Mouse (Mus musculus) limb, embryonic 11.5 days (tissue): ENCODE data around the gene Guca2b. TPM values are rescaled to one million over a fixed set of nuclear protein-coding genes. Genes with fewer than 3 reads are reported as not detected.

Source experiments
- ATAC-seq: fragments of 200-750 bp; cut with Nextera tagmentation; 2 replicates; pipeline ENCODE4 v1.8.0; 2017; ENCODE audit warnings: low read depth; ENCODE audit not compliant: insufficient number of reproducible peaks, low FRiP score, low TSS enrichment
- DNase-seq: peaks from one replicate; pipeline ENCODE4 v3.0.0-alpha.2; 2015; ENCODE audit warnings: low spot score
- H3K27ac ChIP-seq: fragments of 300-500 bp; sonication (generic); replicated peaks from 2 replicates; pipeline ENCODE4 v1.5.1; 2014; ENCODE audit warnings: low read depth, mild to moderate bottlenecking, low read length
- H3K27me3 ChIP-seq: fragments of 300-500 bp; sonication (generic); 2 replicates; pipeline ENCODE4 v1.6.1; 2014; ENCODE audit warnings: mild to moderate bottlenecking, low read length, mixed read lengths; ENCODE audit not compliant: control insufficient read depth, insufficient read depth
- H3K36me3 ChIP-seq: fragments of 300-500 bp; sonication (generic); 2 replicates; pipeline ENCODE4 v1.6.1; 2014; ENCODE audit warnings: mild to moderate bottlenecking, low read length, moderate library complexity, mixed read lengths; ENCODE audit not compliant: control insufficient read depth, insufficient read depth
- H3K4me1 ChIP-seq: fragments of 300-500 bp; sonication (generic); 2 replicates; pipeline ENCODE4 v1.6.1; 2014; ENCODE audit warnings: low read length, mixed read lengths; ENCODE audit not compliant: control insufficient read depth, insufficient read depth
- H3K4me2 ChIP-seq: fragments of 300-500 bp; sonication (generic); 2 replicates; pipeline ENCODE4 v1.6.1; 2014; ENCODE audit warnings: low read depth, mild to moderate bottlenecking, moderate library complexity; ENCODE audit not compliant: severe bottlenecking
- H3K4me3 ChIP-seq: fragments of 300-500 bp; sonication (generic); 2 replicates; pipeline ENCODE4 v1.5.1; 2014; ENCODE audit warnings: low read depth, low read length
- H3K9ac ChIP-seq: fragments of 300-500 bp; sonication (generic); 2 replicates; pipeline ENCODE4 v1.6.1; 2014; ENCODE audit warnings: mild to moderate bottlenecking, low read length
- H3K9me3 ChIP-seq: fragments of 300-500 bp; sonication (generic); 2 replicates; pipeline ENCODE4 v1.6.1; 2016; ENCODE audit warnings: low read length; ENCODE audit not compliant: control insufficient read depth
- WGBS: fragments of 180-500 bp; shearing (Covaris S2); extraction: QIAGEN DNeasy Blood & Tissue Kit; methylation state at CpG from one replicate; pipeline ENCODE4 v1.1.7; 2014; 5-methylcytosine and 5-hydroxymethylcytosine counted together
- polyA plus RNA-seq: library from polyadenylated mRNA; unstranded; fragments of >200 nt; fragmentation: Nextera tagmentation; extraction: Ambion mirVana; gene quantifications from 2 replicates; pipeline ENCODE4 v1.2.1, GENCODE M21; 2014

Gene Guca2b
- polyA plus RNA-seq, 1 experiment from 2014 or later: not detected

- H3K4me1 ChIP-seq: no peaks in the 10 kb centered on the region
These were observed 12.4 kb upstream of the Guca2b start for GRCm38 (mm10) chr4:119671164-119671563.

DNA sequence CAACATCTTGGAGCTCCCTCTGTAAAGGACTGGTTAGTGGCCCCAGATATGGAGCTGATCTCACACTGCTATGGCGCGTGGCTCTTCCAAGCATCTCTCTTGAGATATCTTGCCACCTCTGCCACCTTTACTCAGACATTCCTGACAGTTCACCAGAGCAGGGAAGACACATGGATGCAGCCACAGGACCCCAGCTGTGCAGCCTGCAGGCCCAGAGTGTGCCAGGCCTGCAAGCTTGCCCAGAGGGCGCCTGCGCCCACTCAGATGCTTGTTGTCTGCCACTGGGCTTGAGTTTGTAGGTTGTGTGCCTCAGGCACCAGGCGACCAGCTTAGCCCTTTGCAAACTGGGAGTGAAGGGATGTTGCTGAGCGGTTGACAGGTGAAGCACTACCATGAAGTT, 12.0 kb upstream of the Guca2b start:
- no peaks in the 10 kb centered on the region for H3K27me3 ChIP-seq
- no peak for DNase-seq
- H3K4me1 ChIP-seq: no peaks in the 10 kb centered on the region
- H3K4me3 ChIP-seq: no peak overlapping the region
- no peak overlapping the region for H3K9ac ChIP-seq
- H3K4me2 ChIP-seq: no peak overlapping the region
- no peaks in the 10 kb centered on the region for H3K36me3 ChIP-seq
- no peaks in the 10 kb centered on the region for H3K9me3 ChIP-seq
- 91% methylated on average over 6 of the region's 6 CpGs for WGBS
- H3K27ac ChIP-seq: no peak overlapping the region
- no peak for ATAC-seq

More at GRCm38 (mm10) chr4:119671164-119671563, 12.4 kb upstream of the Guca2b start:
- Histone ChIP-seq H3K9me3 (no peaks in the 10 kb centered on the region), H3K27ac (no peak overlapping the region), H3K27me3 (no peaks in the 10 kb centered on the region), H3K4me2 (no peak overlapping the region), H3K9ac (no peak overlapping the region), H3K4me3 (no peak overlapping the region), H3K36me3 (no peaks in the 10 kb centered on the region)
- WGBS: 92% methylated on average over 9 of the region's 9 CpGs
- ATAC-seq (no peak), DNase-seq (no peak)

- H3K4me1 ChIP-seq: no peaks in the 10 kb centered on the region
- no peak for ATAC-seq
These were observed 11.4 kb upstream of the Guca2b start for GRCm38 (mm10) chr4:119670210-119670555.

GRCm38 (mm10) chr4:119669356-119670209, 10.8 kb upstream of the Guca2b start:
- WGBS: 75% methylated on average over 10 of the region's 10 CpGs
- no peak overlapping the region for H3K27ac ChIP-seq
- H3K9me3 ChIP-seq: no peaks in the 10 kb centered on the region
- H3K27me3 ChIP-seq: no peaks in the 10 kb centered on the region
- no peaks in the 10 kb centered on the region for H3K4me1 ChIP-seq
- no peak overlapping the region for H3K9ac ChIP-seq
- no peaks in the 10 kb centered on the region for H3K36me3 ChIP-seq
- no peak overlapping the region for H3K4me3 ChIP-seq
- ATAC-seq: no peak
- H3K4me2 ChIP-seq: no peak overlapping the region
- DNase-seq: no peak

More at GRCm38 (mm10) chr4:119670210-119670555, 11.4 kb upstream of the Guca2b start:
- Histone ChIP-seq H3K36me3 (no peaks in the 10 kb centered on the region), H3K9ac (no peak overlapping the region), H3K4me3 (no peak overlapping the region), H3K27me3 (no peaks in the 10 kb centered on the region), H3K4me2 (no peak overlapping the region), H3K9me3 (no peaks in the 10 kb centered on the region), H3K27ac (no peak overlapping the region)
- no peak for DNase-seq
- 54% methylated on average over 7 of the region's 7 CpGs for WGBS

DNA sequence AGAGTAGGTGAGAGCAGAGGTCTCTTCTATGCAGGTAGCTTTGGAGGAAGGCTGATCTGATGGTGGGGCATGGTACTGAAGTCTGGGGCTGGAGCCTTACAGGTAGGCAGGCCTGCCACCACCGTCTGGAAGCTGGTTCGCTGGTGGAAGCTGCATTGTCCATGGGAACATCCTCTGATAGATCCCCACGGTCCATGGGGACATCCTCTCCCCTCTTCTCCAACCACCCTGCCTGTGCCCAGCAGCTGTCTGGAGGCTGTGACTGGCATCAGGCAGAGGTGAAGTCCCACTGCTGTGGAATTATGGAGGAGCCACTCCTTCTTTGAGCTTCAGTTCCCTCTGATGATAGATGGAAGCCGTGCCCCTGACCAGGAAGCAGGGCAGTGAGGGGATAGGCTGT, 9.8 kb upstream of the Guca2b start:
- Histone ChIP-seq H3K27ac (no peak overlapping the region), H3K36me3 (no peaks in the 10 kb centered on the region), H3K27me3 (no peaks in the 10 kb centered on the region), H3K9ac (no peak overlapping the region), H3K9me3 (no peaks in the 10 kb centered on the region), H3K4me3 (no peak overlapping the region), H3K4me1 (no peaks in the 10 kb centered on the region), H3K4me2 (no peak overlapping the region)
- WGBS: 76% methylated on average over 4 of the region's 4 CpGs
- DNase-seq (no peak), ATAC-seq (no peak)

DNA sequence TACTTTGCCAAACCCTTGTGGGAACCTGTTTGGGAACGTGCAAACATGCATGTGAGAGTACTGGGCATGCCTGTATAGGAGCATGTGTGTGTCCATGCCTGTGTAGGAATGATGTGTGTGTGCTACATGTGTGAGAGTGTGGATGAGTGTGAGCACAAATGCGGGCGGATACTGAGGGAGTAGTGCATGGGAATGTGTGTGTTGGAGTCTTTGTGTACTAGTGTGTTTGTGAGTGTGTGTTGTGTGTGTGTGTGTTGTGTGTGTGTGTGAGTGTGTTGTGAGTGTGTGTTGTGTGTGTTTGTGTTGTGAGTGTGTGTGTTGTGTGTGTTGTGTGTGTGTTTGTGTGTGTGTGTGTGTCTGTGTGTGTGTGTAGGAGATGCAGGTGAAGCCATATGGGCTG, 9.4 kb upstream of the Guca2b start:
- H3K9me3 ChIP-seq: no peaks in the 10 kb centered on the region
- H3K4me1 ChIP-seq: no peaks in the 10 kb centered on the region
- no peak overlapping the region for H3K4me2 ChIP-seq
- no peak overlapping the region for H3K4me3 ChIP-seq
- ATAC-seq (no peak), DNase-seq (no peak)
- 82% methylated on average over 3 of the region's 3 CpGs for WGBS
- no peaks in the 10 kb centered on the region for H3K36me3 ChIP-seq
- H3K9ac ChIP-seq: no peak overlapping the region
- no peaks in the 10 kb centered on the region for H3K27me3 ChIP-seq
- no peak overlapping the region for H3K27ac ChIP-seq

GRCm38 (mm10) chr4:119667454-119667853, 8.7 kb upstream of the Guca2b start:
- Histone ChIP-seq H3K27ac (no peak overlapping the region), H3K4me3 (no peak overlapping the region), H3K9ac (no peak overlapping the region), H3K4me1 (no peaks in the 10 kb centered on the region), H3K36me3 (no peaks in the 10 kb centered on the region), H3K4me2 (no peak overlapping the region), H3K9me3 (no peaks in the 10 kb centered on the region), H3K27me3 (no peaks in the 10 kb centered on the region)
- WGBS: 28% methylated on average over 5 of the region's 5 CpGs
- ATAC-seq (no peak), DNase-seq (peak; percentile 64)

DNA sequence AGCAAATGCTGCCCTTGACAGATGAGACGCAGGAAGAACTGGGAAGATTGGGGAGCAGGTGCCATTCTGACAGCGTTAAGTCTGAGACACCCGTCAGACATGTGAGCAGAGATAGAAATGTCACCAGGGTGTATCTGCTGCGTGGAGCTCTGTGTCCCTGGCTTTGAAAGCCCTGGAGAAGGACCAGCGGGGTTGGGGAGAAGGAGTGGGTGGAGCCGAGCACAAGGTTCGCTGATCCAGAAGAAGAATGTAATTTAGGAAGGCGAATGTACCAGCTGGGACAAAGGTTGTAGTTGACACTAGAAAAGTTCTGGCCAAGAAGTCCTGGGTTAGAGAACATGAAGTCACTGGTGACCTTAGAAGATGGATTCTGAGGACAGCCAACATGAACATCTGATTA, 7.4 kb upstream of the Guca2b start:
- no peak overlapping the region for H3K27ac ChIP-seq
- 60% methylated on average over 8 of the region's 8 CpGs for WGBS
- ATAC-seq (no peak), DNase-seq (no peak)
- no peaks in the 10 kb centered on the region for H3K9me3 ChIP-seq
- no peaks in the 10 kb centered on the region for H3K27me3 ChIP-seq
- no peak overlapping the region for H3K9ac ChIP-seq
- H3K4me1 ChIP-seq: no peaks in the 10 kb centered on the region
- no peaks in the 10 kb centered on the region for H3K36me3 ChIP-seq
- H3K4me2 ChIP-seq: no peak overlapping the region
- no peak overlapping the region for H3K4me3 ChIP-seq

GRCm38 (mm10) chr4:119665166-119665565, 6.4 kb upstream of the Guca2b start:
- Histone ChIP-seq H3K27ac (no peak overlapping the region), H3K27me3 (no peaks in the 10 kb centered on the region), H3K9me3 (no peaks in the 10 kb centered on the region), H3K4me3 (no peak overlapping the region), H3K36me3 (no peaks in the 10 kb centered on the region), H3K9ac (no peak overlapping the region), H3K4me1 (no peaks in the 10 kb centered on the region), H3K4me2 (no peak overlapping the region)
- DNase-seq (no peak), ATAC-seq (no peak)
- 94% methylated on average over 2 of the region's 2 CpGs for WGBS
